Mouse (Mus musculus) ES-Bruce4 (cell line): ENCODE measurements at regions not wholly inside any gene's neighbourhood (a gene's known extent, or its start where the extent isn't known, plus 50 kb on each side); places are given as distances from the start of the nearest gene placed in this dataset.

Source experiments
- CTCF ChIP-seq: IDR thresholded peaks from one replicate; pipeline ENCODE4 v1.8.1; 2011; ENCODE audit warnings: low read depth, low read length
- EP300 ChIP-seq: IDR thresholded peaks from 2 replicates; pipeline ENCODE4 v1.6.1; 2011; ENCODE audit warnings: low read depth, low read length; ENCODE audit not compliant: insufficient read depth

DNA sequence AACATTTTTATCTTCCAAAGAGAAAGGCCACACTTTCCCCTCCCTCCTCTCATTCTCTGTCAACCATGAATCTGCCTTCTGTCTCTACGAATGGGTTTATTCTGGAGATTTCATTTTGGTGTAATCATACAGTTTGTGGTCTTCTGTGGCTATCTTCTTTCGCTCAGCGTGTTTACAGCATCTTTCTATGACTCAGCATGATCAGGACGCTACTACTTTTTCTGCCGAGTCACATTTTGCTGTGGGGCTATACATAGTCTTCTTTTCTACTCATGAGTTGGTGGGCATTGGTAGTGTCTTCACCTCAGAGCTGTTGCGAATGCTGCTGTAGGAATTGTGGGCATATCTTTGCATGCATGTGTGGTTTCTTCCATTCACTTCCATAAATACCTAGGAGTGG lies 66.3 kb upstream of the Vangl1 start:
- no peak for TF ChIP-seq CTCF
- no peak for TF ChIP-seq EP300
